Mouse (Mus musculus): ENCODE results near the gene Drap1. TPM values are rescaled to one million over a fixed set of nuclear protein-coding genes. Genes with fewer than 3 reads are reported as not detected.

The Drap1 gene
- 237 and 246 TPM in 2 replicates for polyA plus RNA-seq (2015; fragmentation: Nextera tagmentation; extraction: Ambion mirVana)

DNA sequence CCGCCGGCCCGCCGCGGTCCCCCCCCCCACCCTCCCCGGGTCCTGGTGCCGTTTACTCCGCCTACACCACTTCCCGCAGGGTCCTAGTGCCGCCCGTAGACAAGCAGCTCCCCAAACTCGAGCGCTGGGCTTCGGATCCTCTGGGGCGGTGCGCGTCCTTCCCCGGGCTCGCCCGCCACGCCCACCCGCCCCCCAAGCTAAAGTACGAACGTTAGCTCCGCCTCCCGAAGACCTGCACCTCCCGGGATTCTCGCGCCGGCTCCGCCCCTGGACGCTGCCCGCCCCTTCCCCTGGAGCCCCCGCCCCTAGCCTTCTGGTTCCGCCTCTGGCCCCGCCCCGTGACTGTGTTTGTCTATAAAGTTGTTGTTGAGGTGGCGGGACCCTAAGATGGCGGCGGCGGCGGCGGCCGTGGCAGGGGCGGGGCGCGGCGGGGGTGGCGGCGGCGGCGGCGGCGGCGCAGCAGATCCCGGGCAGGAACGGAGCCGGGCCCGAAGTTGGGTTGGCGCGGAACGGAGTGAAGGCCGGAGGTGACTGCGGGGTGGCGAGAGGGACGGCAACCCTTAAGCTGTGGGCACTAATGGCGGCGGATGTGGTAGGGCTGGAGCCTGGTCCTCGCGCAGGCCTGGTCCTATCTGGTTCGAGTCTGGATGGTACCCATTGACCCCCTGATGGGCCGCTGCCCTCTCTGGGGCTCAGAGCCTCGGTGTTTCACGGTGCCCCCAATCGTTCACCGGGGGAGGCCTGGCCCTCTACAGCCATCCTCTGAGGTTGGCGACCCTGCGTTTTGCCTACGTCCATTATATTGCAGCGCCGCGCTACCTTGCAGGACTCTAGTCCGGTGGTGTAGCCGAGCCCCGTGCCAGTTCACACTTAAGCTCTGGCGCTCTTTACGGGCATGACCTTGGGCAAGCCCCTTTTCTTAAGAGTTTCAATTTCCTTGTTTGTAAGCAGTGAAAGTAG is at the start of gene Drap1, which contains the start of gene AI837181:
Gene Drap1, minus strand, starts transcription at position 198 of the 960 bp plus-strand sequence.
Gene AI837181, plus strand, starts transcription at position 363 of the 960 bp plus-strand sequence.
- DNase-seq (ENCODE audit: low spot score) (peak; percentile 99), ATAC-seq (replicated peaks; ENCODE audit: low FRiP score, low read depth) (peak; percentile 85)
- H3K4me2 ChIP-seq (ENCODE audit: low read length), result peak within 1 kb of the TSS; percentile 78
- H3K27me3 ChIP-seq (ENCODE audit: insufficient read depth, low read length), result no peaks in the 10 kb centered on the region
- H3K27ac ChIP-seq, result peak within 1 kb of the TSS; percentile 92
- TF ChIP-seq CTCF (IDR thresholded peaks at IDR 0.05; ENCODE audit: low read depth), result no peak
- peak within 1 kb of the TSS; percentile 67 for H3K4me3 ChIP-seq (replicated peaks; ENCODE audit: low read depth, low read length)
- under 1% methylated on average over 62 of the region's 87 CpGs for WGBS
- H3K9ac ChIP-seq (ENCODE audit: low read depth, low read length), result peak within 1 kb of the TSS; percentile 85
- peaks cover 23% of the 10 kb centered on the region; the same call in 1 of the 2 replicates for H3K36me3 ChIP-seq (ENCODE audit: insufficient read depth, low read length)
- H3K4me1 ChIP-seq (replicated peaks; ENCODE audit: insufficient read depth, low read length), result peaks cover 30% of the 10 kb centered on the region
- H3K9me3 ChIP-seq (replicated peaks; ENCODE audit: low read length), result no peaks in the 10 kb centered on the region

DNA sequence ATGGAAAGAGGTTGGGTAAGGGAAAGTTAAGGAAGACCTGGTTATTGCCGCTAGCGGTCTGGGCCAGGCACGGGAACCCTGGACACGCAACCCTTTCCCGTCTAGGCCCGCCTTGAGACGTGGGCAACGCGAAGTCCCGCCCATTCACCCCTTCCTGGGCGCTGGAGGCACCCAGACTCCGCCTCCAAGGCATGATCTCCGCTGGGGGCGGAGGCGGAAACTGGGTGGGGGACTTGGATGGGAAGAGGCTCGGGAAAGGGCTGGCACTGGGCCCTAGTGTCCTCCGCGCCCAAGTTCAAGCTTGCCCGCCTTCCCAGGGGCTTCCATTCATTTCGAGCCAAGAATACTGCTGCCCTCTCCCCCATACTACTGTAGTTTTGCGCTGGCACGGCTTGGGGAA is 48.9 kb upstream of the Drap1 start, which contains the start of gene Efemp2:
Gene Efemp2, plus strand, starts transcription at position 235 of the 400 bp plus-strand sequence.
- peak; percentile 65; the same call in 1 of the 2 replicates for ATAC-seq (replicated peaks; ENCODE audit: low FRiP score, low read depth)
- H3K9me3 ChIP-seq (replicated peaks; ENCODE audit: low read length), result no peaks in the 10 kb centered on the region
- peak; percentile 86 for DNase-seq (ENCODE audit: low spot score)
- peak; percentile 23; the same call in 1 of the 2 replicates for TF ChIP-seq CTCF (IDR thresholded peaks at IDR 0.05; ENCODE audit: low read depth)
- WGBS, result under 1% methylated on average over 22 of the region's 22 CpGs
- peaks cover 12% of the 10 kb centered on the region; the same call in 1 of the 2 replicates for H3K4me1 ChIP-seq (replicated peaks; ENCODE audit: insufficient read depth, low read length)
- no peaks in the 10 kb centered on the region for H3K27me3 ChIP-seq (ENCODE audit: insufficient read depth, low read length)
- peak within 1 kb of the TSS; percentile 58 for H3K4me3 ChIP-seq (replicated peaks; ENCODE audit: low read depth, low read length)
- H3K36me3 ChIP-seq (ENCODE audit: insufficient read depth, low read length), result no peaks in the 10 kb centered on the region
- H3K9ac ChIP-seq (ENCODE audit: low read depth, low read length), result peak within 1 kb of the TSS; percentile 79
- peak within 1 kb of the TSS; percentile 85 for H3K27ac ChIP-seq
- H3K4me2 ChIP-seq (ENCODE audit: low read length), result peak within 1 kb of the TSS; percentile 90

DNA sequence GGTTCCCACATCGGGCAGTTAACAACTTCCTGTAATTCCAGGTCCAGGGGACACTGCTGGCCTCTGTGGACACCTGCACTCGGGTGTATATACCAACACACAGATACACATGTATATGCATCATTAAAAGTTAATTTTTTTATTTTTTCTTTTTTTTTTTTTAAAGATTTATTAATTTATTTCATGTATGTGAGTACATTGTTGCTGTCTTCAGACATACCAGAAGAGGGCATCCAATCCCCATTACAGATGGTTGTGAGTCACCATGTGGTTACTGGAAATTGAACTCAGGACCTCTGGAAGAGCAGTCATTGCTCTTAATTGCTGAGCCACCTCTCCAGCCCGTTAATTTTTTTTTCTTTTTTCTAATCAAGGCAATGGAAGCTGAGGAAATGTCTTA is 48.1 kb upstream of the Drap1 start:
- Histone ChIP-seq H3K36me3 (ENCODE audit: insufficient read depth, low read length) (no peaks in the 10 kb centered on the region), H3K9ac (ENCODE audit: low read depth, low read length) (no peak overlapping the region), H3K27ac (no peak overlapping the region), H3K4me1 (replicated peaks; ENCODE audit: insufficient read depth, low read length) (peaks cover 12% of the 10 kb centered on the region), H3K4me2 (ENCODE audit: low read length) (no peak overlapping the region), H3K9me3 (replicated peaks; ENCODE audit: low read length) (no peaks in the 10 kb centered on the region), H3K27me3 (ENCODE audit: insufficient read depth, low read length) (no peaks in the 10 kb centered on the region), H3K4me3 (replicated peaks; ENCODE audit: low read depth, low read length) (no peak overlapping the region)
- ATAC-seq (replicated peaks; ENCODE audit: low FRiP score, low read depth) (no peak), DNase-seq (ENCODE audit: low spot score) (no peak)
- peak; percentile 51 for TF ChIP-seq CTCF (IDR thresholded peaks at IDR 0.05; ENCODE audit: low read depth)
- WGBS, result 67% methylated on average over 3 of the region's 3 CpGs

DNA sequence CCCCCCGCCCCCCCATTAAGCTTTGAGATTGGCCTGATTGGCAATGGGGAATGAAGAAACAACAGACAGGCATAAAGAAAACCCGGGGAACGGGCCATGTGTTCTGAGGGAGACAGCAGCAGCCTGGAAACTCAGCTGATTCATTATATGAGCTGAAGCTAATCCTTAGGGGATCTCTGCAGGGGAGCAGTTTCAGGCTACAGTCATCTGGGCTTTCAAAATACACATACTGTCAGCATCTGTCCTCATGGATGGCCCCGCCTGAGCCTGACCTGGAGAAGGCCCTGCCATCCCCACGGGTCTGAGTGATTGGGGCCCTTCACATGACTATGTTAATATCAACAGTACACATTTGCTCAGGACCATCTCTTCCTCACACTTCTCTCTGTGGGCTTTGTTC is 47.1 kb upstream of the Drap1 start:
- no peak for ATAC-seq (replicated peaks; ENCODE audit: low FRiP score, low read depth)
- no peak for DNase-seq (ENCODE audit: low spot score)
- Histone ChIP-seq H3K27me3 (ENCODE audit: insufficient read depth, low read length) (no peaks in the 10 kb centered on the region), H3K36me3 (ENCODE audit: insufficient read depth, low read length) (peaks cover 7% of the 10 kb centered on the region), H3K4me1 (replicated peaks; ENCODE audit: insufficient read depth, low read length) (peaks cover 12% of the 10 kb centered on the region), H3K27ac (no peak overlapping the region), H3K9me3 (replicated peaks; ENCODE audit: low read length) (no peaks in the 10 kb centered on the region), H3K9ac (ENCODE audit: low read depth, low read length) (no peak overlapping the region), H3K4me2 (ENCODE audit: low read length) (no peak overlapping the region), H3K4me3 (replicated peaks; ENCODE audit: low read depth, low read length) (no peak overlapping the region)
- WGBS, result 52% methylated on average over 5 of the region's 5 CpGs
- TF ChIP-seq CTCF (IDR thresholded peaks at IDR 0.05; ENCODE audit: low read depth), result no peak

DNA sequence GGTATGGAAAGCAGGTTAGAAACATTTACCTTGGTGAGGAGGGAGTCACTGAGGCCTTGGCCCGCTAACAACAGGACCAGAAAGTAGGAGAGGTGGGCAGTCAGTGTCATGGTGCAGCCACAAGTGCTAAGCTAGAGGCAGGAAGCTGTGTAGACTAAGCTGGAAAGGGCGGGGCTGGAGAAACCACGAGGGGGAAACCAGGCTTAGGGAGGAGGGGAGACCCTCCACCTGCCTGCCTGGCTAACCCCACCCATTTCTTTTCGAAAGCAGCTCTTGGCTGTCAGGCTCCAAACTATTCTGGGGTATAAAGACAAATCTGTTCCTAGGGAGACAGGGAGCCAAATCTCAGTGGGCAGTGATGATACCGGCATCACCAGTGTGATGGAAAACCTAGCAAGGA is 43.6 kb upstream of the Drap1 start, which contains the start of gene Ctsw:
Gene Ctsw, minus strand, starts transcription at position 134 of the 400 bp plus-strand sequence.
- TF ChIP-seq CTCF (IDR thresholded peaks at IDR 0.05; ENCODE audit: low read depth), result no peak
- H3K9ac ChIP-seq (ENCODE audit: low read depth, low read length), result no peak within 1 kb of the TSS
- H3K27ac ChIP-seq, result no peak within 1 kb of the TSS
- H3K9me3 ChIP-seq (replicated peaks; ENCODE audit: low read length), result no peaks in the 10 kb centered on the region
- DNase-seq (ENCODE audit: low spot score) (no peak), ATAC-seq (replicated peaks; ENCODE audit: low FRiP score, low read depth) (no peak)
- H3K27me3 ChIP-seq (ENCODE audit: insufficient read depth, low read length), result no peaks in the 10 kb centered on the region
- peaks cover 5% of the 10 kb centered on the region; the same call in 1 of the 2 replicates for H3K4me1 ChIP-seq (replicated peaks; ENCODE audit: insufficient read depth, low read length)
- no peak within 1 kb of the TSS for H3K4me3 ChIP-seq (replicated peaks; ENCODE audit: low read depth, low read length)
- H3K36me3 ChIP-seq (ENCODE audit: insufficient read depth, low read length), result peaks cover 32% of the 10 kb centered on the region
- WGBS, result 52% methylated on average over 5 of the region's 5 CpGs
- no peak within 1 kb of the TSS for H3K4me2 ChIP-seq (ENCODE audit: low read length)

DNA sequence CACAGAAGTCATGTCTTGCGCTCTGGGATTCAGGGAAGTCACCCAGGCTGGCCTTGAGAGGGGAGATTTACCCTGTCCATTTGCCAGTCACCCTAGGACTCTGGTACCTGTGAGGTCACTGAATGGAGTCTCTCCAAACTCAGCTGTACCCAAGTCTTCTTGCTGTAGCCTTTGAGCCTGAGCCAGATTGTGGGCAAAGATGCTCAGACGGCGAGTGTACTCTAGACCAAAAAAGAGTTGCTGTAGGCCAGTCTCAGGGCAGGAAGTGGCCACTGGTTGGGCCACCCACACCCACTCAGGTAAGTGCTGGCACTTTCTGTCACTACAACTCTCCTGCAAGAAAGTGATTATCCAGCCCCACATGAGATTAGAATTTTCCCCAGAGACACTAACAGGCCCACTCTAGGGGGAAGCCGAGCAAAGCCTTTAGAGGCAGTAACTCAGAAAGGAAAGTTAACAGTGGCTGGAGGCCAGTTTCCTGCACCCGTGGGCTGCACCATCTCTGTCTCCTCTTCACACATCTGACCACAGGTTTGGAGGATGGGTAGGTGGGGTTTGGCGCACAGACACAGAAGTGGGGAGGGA is 42.2 kb upstream of the Drap1 start:
- Histone ChIP-seq H3K9ac (ENCODE audit: low read depth, low read length) (no peak overlapping the region), H3K4me1 (replicated peaks; ENCODE audit: insufficient read depth, low read length) (peaks cover 5% of the 10 kb centered on the region; the same call in 1 of the 2 replicates), H3K9me3 (replicated peaks; ENCODE audit: low read length) (no peaks in the 10 kb centered on the region), H3K4me3 (replicated peaks; ENCODE audit: low read depth, low read length) (no peak overlapping the region), H3K27me3 (ENCODE audit: insufficient read depth, low read length) (no peaks in the 10 kb centered on the region), H3K36me3 (ENCODE audit: insufficient read depth, low read length) (peaks cover 44% of the 10 kb centered on the region), H3K4me2 (ENCODE audit: low read length) (no peak overlapping the region), H3K27ac (no peak overlapping the region)
- ATAC-seq (replicated peaks; ENCODE audit: low FRiP score, low read depth) (no peak), DNase-seq (ENCODE audit: low spot score) (no peak)
- WGBS, result 89% methylated on average over 6 of the region's 6 CpGs
- TF ChIP-seq CTCF (IDR thresholded peaks at IDR 0.05; ENCODE audit: low read depth), result no peak

Measured in kidney, postnatal 0 days (tissue).